Mouse (Mus musculus) C3H10T1/2 (cell line): ENCODE measurements around the gene Mre11a. TPM values are rescaled to one million over a fixed set of nuclear protein-coding genes. Genes with fewer than 3 reads are reported as not detected.

Experiments
- polyA plus RNA-seq, 2 experiments: library from polyadenylated mRNA; unstranded; fragments of >200 nt; fragmentation: generic; extraction: Trizol; gene quantifications; one replicate each; pipeline ENCODE4 v1.2.1; 2012; ENCODE audit warnings: missing spikeins in 2 of 2

The Mre11a gene
- 1 to 10 TPM; 3.1 to 6.4 TPM for polyA plus RNA-seq

DNA sequence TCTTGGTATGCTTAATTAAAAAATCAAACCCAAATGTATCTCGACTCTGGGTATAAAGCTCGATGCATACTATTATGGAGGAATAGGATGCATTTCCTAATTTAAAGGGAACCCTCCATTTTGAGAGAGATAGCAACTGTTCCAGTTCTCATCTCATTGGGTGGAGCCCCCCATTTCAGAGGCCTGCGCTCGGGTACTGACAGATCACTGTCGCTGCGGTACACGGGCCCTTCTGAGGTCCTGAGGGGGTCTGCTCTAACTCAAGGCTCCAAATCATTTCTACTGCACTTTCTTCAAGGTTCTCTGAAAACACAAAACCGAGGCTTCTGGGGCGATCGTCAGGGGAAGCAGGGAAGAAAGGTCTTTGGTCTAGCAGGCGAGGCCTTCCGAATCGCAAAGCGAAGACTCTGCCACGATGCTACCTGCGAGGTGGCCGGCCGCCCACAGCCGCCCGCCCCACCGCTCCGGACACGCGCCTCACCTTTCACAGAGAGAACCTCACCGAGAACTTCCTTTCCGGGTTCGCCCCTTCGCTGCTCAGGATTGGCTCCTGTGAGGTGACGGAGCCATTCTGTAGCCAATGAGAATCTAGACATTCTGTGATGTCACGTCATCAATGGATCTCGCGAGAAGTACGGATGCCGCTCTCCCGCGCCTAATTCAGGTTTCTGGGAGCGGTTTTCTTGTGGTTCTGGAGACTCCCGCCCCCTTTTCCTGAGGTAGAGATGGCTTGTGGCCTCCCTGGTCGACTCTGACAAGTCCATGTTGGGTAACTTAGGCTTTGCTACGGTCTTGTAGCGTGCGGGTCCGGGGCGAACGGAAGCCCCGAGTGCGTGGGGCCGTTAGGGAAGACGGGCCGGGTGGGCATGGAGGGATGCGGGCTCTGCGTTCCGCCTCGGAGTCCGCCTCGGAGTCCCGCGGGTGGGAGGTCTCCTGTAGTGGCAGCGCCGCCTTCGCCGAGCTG lies at the start of gene Mre11a, which contains the start of gene Ankrd49:
Gene Mre11a (plus strand): TSS at position 616 of the 964 bp plus-strand sequence.
Gene Ankrd49 (minus strand): TSS at position 818 of the 964 bp plus-strand sequence.

DNA sequence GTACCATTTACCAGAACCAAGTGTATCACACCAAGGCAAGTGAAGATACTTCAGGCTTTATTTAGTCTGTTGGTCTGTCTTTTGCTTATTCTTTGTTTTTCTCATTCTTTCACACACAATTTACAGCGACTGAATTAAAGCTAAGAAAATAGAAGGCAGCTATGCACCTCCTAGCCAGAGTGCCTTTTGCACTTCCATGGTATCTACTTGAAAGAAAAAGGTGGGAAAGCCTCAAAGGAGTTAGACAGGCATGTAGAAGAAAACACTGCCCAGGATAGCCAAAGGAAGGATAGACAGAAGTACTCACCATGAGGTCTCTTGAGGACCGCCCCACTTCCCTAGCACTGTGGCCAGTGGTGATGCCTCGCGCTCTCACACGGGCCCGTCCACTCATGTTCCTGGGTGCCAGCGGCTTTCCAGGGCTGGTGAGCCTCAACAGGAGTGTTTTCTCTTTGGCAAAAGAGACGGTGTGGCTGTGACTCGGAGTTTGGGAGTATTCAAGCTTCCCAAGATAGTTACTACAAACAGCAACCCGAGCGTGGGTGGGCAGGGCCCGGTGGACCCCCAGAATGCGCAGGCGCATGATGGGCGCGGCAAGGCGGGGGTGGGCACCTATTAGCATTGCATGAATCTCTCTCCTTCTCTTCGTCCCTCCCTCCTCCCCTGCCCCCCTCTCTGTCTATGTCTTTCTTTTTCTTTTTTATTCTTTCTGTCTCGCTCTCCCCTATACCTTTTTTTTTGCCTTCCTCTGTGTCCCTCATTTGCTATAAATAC lies 44.1 kb upstream of the Mre11a start, which contains the start of gene Piwil4:
Gene Piwil4 (minus strand): TSS at position 583 of the 774 bp plus-strand sequence.

GRCm38 (mm10) chr9:14752001-14752522 lies 32.4 kb upstream of the Mre11a start, which contains the start of gene Fut4:
Fut4 (minus strand) TSS chr9:14752393.

GRCm38 (mm10) chr9:14770803-14771471 lies 13.5 kb upstream of the Mre11a start, which contains the start of gene 1700012B09Rik:
1700012B09Rik (minus strand) TSS chr9:14771030.

DNA sequence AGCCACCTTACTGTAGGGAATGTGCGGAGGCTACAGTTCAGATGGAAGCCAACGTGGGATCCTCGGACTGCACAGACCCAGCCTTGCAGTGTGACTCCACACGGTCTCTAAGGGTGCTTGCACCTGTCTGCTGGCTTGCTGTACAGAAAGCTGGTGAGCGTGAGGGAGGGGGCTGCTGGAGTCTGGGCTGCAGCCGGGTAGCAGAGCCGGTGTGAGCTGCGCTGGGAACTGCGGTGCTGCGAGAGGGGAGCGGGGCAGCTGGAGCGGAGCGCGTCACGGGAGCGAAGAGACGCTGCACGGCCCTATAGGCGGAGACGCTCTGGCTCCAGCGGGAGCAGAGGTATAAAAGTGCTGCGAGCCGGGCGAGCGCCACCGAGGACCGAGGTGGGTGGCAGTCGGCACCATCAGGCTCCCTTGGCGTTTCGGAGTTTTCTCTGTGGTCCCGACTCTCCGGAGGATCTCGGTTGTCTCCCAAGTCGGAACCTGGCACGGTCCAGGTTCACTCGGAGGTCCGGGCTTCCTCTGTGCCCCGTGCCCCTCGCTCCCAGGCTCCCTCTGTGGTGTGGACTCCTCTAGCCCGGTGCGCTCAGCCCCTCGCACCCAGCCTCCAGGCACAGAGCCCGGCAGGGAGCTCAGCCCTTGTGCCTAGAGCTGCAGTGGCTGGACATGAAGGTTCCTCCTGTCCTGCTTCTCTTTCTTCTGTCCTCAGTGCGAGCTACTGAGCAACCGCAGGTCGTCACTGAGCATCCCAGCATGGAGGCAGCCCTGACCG lies 75.6 kb downstream of the Mre11a start, which contains the start of gene Gpr83:
Gene Gpr83 (plus strand): TSS at position 343 of the 772 bp plus-strand sequence.

Other genes with a start within 250 kb of the Mre11a start
- 10 to 100 TPM in 1 of 2 experiments, 1 to 10 TPM in 1; 3.3 to 37.9 TPM for gene Amotl1, start 139.6 kb upstream of the Mre11a start, polyA plus RNA-seq
- gene Piwil4, start 43.9 kb upstream of the Mre11a start, polyA plus RNA-seq, result under 1 TPM; 0.01 to 0.18 TPM
- not detected for gene Fut4, start 32.3 kb upstream of the Mre11a start, polyA plus RNA-seq
- gene 1700012B09Rik, start 13.6 kb upstream of the Mre11a start, polyA plus RNA-seq, result not detected
- gene Ankrd49, start 202 bp downstream of the Mre11a start, polyA plus RNA-seq, result 1 to 10 TPM in 1 of 2 experiments, under 1 TPM in 1; 0.71 to 3.8 TPM
- not detected for gene Gpr83, start 75.6 kb downstream of the Mre11a start, polyA plus RNA-seq
- gene Izumo1r, start 119.3 kb downstream of the Mre11a start, polyA plus RNA-seq, result not detected